Mouse (Mus musculus) midbrain, embryonic 16.5 days (tissue): ENCODE measurements around the gene Zfp457. TPM values are rescaled to one million over a fixed set of nuclear protein-coding genes. Genes with fewer than 3 reads are reported as not detected.
"Not testable (repeated sequence)": the region's sequence is repeated elsewhere in the genome, so short reads cannot be mapped to it uniquely, and the experiment has no call there.

Experiments
- ATAC-seq: fragments of 200-750 bp; cut with Nextera tagmentation; 2 replicates; pipeline ENCODE4 v1.8.0; 2017; ENCODE audit warnings: moderate TSS enrichment
- H3K27ac ChIP-seq: fragments of 300-500 bp; sonication (generic); 2 replicates; pipeline ENCODE4 v1.5.1; 2014; ENCODE audit warnings: mild to moderate bottlenecking, low read length, mixed read lengths
- H3K27me3 ChIP-seq: fragments of 300-500 bp; sonication (generic); 2 replicates; pipeline ENCODE4 v1.6.1; 2014; ENCODE audit warnings: low read depth, low read length, mixed read lengths; ENCODE audit not compliant: control insufficient read depth, insufficient read depth
- H3K36me3 ChIP-seq: fragments of 300-500 bp; sonication (generic); 2 replicates; pipeline ENCODE4 v1.6.1; 2014; ENCODE audit warnings: mild to moderate bottlenecking, low read length, moderate library complexity, mixed read lengths; ENCODE audit not compliant: control insufficient read depth, insufficient read depth
- H3K4me1 ChIP-seq: fragments of 300-500 bp; sonication (generic); 2 replicates; pipeline ENCODE4 v1.6.1; 2014; ENCODE audit warnings: mild to moderate bottlenecking, low read length, mixed read lengths; ENCODE audit not compliant: control insufficient read depth, insufficient read depth
- H3K4me2 ChIP-seq: fragments of 300-500 bp; sonication (generic); 2 replicates; pipeline ENCODE4 v1.6.1; 2014; ENCODE audit warnings: mild to moderate bottlenecking, low read length, mixed read lengths
- H3K4me3 ChIP-seq: fragments of 300-500 bp; sonication (generic); 2 replicates; pipeline ENCODE4 v1.5.1; 2014; ENCODE audit warnings: low read depth, mild to moderate bottlenecking, low read length, moderate library complexity, mixed read lengths
- H3K9ac ChIP-seq: fragments of 300-500 bp; sonication (generic); 2 replicates; pipeline ENCODE4 v1.6.1; 2014; ENCODE audit warnings: low read depth, low read length, mixed read lengths
- H3K9me3 ChIP-seq: fragments of 300-500 bp; sonication (generic); replicated peaks from 2 replicates; pipeline ENCODE4 v1.6.1; 2014; ENCODE audit warnings: mild to moderate bottlenecking, low read length, mixed read lengths; ENCODE audit not compliant: control insufficient read depth, poor library complexity, severe bottlenecking
- WGBS: fragments of 180-500 bp; shearing (Covaris S2); extraction: QIAGEN DNeasy Blood & Tissue Kit; methylation state at CpG from one replicate; pipeline ENCODE4 v1.1.7; 2014; 5-methylcytosine and 5-hydroxymethylcytosine counted together
- polyA plus RNA-seq: library from polyadenylated mRNA; unstranded; fragments of >200 nt; fragmentation: Nextera tagmentation; extraction: Ambion mirVana; gene quantifications from 2 replicates; pipeline ENCODE4 v1.2.1, GENCODE M21; 2015

Gene Zfp457
- 0.97 and 1.2 TPM in 2 replicates for polyA plus RNA-seq

DNA sequence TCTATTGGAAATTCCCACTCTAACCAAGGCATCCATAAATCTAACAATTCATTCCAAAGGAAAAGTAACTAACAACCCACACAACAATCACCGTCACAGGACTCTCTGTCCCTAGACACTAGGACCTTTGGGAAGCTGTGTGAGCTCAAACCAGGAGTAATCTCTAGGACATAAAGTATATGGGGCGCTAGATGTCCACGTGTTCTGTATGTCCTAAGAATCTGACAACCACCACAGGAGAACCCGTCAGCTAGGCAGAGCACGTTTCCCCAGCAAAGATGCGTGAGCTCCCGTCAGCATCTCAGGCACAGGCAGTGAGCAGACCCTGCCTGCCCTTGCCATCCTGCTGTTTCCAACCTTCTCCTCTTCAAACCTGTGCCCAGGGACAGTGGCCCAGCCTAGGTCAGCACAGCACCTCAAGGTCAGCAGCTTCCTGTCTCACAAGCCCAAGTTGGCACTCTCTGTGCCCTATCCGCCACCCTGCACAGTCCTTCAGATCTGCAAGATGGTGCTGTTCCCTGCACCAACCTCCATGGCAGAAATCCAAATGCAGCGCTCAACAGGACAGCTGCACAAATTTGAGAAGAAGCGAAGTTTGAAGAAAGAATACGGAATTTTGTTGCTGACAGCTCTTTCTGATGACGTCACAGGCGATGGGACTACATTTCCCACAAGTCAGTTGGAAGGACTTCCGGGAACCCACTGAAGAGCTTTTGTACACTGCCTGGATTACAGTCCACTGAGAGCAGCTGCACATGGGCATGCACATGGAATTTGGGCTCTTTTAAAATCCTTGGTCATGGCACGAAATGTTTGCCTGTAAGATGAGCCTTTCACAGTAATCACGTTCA is at the start of gene Zfp457:
Gene Zfp457 (minus strand): TSS at position 664 of the 851 bp plus-strand sequence.
- 12% methylated on average over 16 of the region's 16 CpGs for WGBS
- Histone ChIP-seq H3K4me1 (peaks cover 11% of the 10 kb centered on the region), H3K27me3 (no peaks in the 10 kb centered on the region), H3K27ac (peak within 1 kb of the TSS; percentile 74), H3K4me3 (peak within 1 kb of the TSS; percentile 77), H3K36me3 (no peaks in the 10 kb centered on the region), H3K4me2 (peak within 1 kb of the TSS; percentile 97), H3K9ac (peak within 1 kb of the TSS; percentile 82), H3K9me3 (no peaks in the 10 kb centered on the region; the same call in 1 of the 2 replicates)
- ATAC-seq, result peak; percentile 100

DNA sequence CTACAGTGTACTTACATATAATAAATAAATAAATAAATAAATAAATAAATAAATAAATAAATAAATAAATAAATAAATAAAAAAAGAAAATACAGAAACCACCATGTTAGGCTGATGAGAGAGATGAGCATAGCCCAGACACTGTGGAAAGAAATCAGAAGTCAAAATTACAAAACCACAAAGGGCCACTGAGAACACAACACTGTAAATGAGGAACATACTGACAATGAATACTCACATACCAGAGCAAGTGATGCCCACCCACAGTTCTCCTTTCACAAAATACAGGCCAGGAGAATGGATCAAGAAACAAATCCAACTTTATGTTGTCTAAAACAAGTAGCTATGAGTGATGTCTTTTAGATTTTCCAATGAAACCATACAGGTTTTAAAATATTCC is 45.6 kb upstream of the Zfp457 start:
- Histone ChIP-seq H3K27me3 (no peaks in the 10 kb centered on the region), H3K4me3 (no peak overlapping the region), H3K9me3 (no peaks in the 10 kb centered on the region), H3K4me1 (no peaks in the 10 kb centered on the region), H3K4me2 (no peak overlapping the region), H3K27ac (no peak overlapping the region), H3K36me3 (no peaks in the 10 kb centered on the region), H3K9ac (no peak overlapping the region)
- no peak for ATAC-seq

DNA sequence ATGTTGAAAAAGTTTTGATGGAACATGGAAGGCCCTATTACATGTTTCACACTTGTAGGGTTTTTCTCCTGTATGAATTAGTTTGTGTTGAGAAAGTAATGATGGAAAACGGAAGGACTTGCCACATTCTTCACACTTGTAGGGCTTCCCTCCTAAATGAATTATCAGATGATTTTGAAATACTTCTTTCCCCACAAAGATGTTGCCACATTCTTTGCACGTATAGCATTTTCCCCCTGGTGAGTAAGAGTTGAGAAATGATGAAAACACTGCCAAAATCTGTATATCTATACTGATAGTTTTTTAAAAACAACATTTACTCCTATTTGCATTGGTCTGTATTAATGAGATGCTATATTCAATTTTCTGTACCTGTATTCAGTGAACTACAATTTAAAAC is 37.1 kb upstream of the Zfp457 start:
- ATAC-seq, result no peak
- Histone ChIP-seq H3K27me3 (no peaks in the 10 kb centered on the region), H3K27ac (no peak overlapping the region), H3K4me2 (no peak overlapping the region), H3K4me1 (no peaks in the 10 kb centered on the region), H3K9me3 (no peaks in the 10 kb centered on the region), H3K4me3 (no peak overlapping the region), H3K36me3 (no peaks in the 10 kb centered on the region), H3K9ac (no peak overlapping the region)
- WGBS, result 87% methylated on average over 2 of the region's 2 CpGs

DNA sequence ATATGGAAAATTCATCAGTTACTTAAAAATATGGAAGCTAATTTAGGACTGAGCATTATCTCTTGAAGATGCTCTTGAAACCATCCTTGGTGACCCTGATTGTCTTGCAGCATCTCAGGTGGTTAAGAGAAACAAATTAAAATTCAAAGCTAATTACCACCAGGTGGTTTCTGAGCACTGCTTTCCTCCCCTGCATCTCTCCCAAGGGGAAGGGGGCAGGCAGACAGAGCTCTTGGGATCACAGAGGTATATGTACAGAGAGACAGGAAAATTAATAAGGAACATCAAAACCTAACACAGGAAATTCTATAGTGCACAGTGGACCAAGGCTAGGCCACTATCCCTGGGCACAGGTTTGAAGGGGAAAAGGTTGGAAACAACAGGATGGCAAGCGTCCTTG is 26.6 kb upstream of the Zfp457 start:
- H3K4me3 ChIP-seq, result peak overlapping the region; percentile 58
- H3K9me3 ChIP-seq, result no peaks in the 10 kb centered on the region; the same call in 1 of the 2 replicates
- peak; percentile 57 for ATAC-seq
- H3K9ac ChIP-seq, result peak overlapping the region; percentile 52
- H3K4me2 ChIP-seq, result peak overlapping the region; percentile 83
- no peaks in the 10 kb centered on the region for H3K36me3 ChIP-seq
- H3K27ac ChIP-seq, result no peak overlapping the region
- WGBS, result 81% methylated on average over 1 of the region's 1 CpGs
- H3K4me1 ChIP-seq, result peaks cover 11% of the 10 kb centered on the region
- no peaks in the 10 kb centered on the region for H3K27me3 ChIP-seq

DNA sequence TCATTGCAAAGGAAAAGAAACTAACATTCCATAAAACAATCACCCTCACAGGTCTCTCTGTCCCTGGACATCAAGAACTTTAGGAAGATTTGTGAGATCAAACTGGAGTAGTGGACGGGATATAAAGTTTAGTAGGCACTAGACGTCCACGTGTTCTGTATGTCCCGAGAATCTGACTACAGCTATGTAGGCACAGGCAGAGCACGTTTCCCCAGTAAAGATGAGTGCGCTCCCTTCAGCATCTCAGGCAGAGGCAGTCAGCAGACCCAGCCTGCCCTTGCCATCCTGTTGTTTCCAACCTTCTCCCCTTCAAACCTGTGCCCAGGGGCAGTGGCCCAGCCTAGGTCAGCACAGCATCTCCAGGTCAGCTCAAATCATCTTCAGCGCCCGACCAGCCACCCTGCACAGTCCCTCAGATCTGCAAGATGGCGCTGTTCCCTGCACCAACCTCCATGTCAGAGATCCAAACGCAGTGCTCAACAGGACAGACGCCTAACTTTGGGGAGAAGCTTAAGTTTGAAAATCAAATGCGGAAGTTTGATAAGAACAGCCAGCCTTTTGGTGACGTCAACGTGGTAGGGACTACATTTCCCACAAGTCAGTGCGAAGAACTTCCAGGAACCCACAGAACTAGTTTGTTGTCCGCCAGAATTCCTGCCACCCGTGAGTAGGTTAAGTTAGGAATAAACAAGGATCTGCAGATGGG is 25.9 kb upstream of the Zfp457 start, which contains the start of gene Zfp595:
Gene Zfp595 (minus strand): TSS at position 552 of the 706 bp plus-strand sequence.
- Histone ChIP-seq H3K4me2 (peak within 1 kb of the TSS; percentile 83), H3K9ac (peak within 1 kb of the TSS; percentile 70), H3K9me3 (no peaks in the 10 kb centered on the region; the same call in 1 of the 2 replicates), H3K4me1 (peaks cover 11% of the 10 kb centered on the region), H3K36me3 (no peaks in the 10 kb centered on the region), H3K27ac (no peak within 1 kb of the TSS), H3K4me3 (peak within 1 kb of the TSS; percentile 58), H3K27me3 (no peaks in the 10 kb centered on the region)
- WGBS, result 14% methylated on average over 17 of the region's 17 CpGs
- ATAC-seq, result peak; percentile 94

DNA sequence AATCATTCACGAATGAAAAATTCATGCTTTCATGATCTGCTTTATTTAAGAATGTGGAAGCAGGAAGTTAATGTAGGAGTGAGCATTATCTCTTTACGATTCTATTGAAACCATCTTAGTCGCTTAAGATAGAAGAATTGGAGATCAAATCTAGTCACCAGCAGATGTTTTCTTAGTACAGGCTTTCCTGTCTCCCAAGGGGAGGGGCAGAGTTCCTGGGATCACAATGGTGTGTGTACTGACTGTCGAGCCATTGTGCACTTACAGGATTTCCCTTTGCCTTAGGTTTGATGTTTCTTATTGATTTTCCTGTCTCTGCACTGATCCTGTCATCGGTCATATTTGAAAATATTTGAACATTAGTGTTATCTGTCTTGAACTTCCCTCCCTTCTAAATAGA is 433 bp upstream of the Zfp457 start:
- peak overlapping the region; percentile 97 for H3K4me2 ChIP-seq
- no peaks in the 10 kb centered on the region for H3K27me3 ChIP-seq
- H3K4me1 ChIP-seq, result peaks cover 11% of the 10 kb centered on the region
- H3K27ac ChIP-seq, result peak overlapping the region; percentile 74
- H3K4me3 ChIP-seq, result peak overlapping the region; percentile 77
- ATAC-seq, result peak; percentile 82
- WGBS, result 31% methylated on average over 5 of the region's 5 CpGs
- H3K9ac ChIP-seq, result peak overlapping the region; percentile 49
- no peaks in the 10 kb centered on the region for H3K36me3 ChIP-seq
- peaks cover 2% of the 10 kb centered on the region; the same call in 1 of the 2 replicates for H3K9me3 ChIP-seq

DNA sequence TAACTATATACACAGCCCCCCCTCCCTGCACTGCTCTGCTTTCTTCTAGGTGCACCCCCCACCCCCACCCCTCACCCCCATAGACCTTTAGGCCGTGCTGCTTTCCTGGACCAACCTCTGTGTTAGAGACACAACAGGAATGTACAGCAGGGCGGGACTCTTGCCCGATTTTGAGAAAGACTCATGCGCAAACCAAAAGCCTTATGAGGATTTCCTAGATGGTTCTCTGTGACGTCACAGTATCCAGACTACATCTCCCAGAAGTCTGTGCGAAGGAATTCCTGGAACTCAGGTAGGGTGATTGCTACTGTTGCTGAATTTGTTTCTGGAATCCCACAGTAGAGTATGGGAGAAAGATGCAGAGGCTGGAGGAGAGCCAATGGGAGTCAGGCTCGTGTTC is 28.0 kb downstream of the Zfp457 start, which contains the start of gene Zfp458:
Gene Zfp458 (minus strand): TSS at position 153 of the 400 bp plus-strand sequence.
- Histone ChIP-seq H3K4me3 (peak within 1 kb of the TSS; percentile 9; the same call in 1 of the 2 replicates), H3K27me3 (no peaks in the 10 kb centered on the region), H3K9me3 (no peaks in the 10 kb centered on the region), H3K4me2 (no peak within 1 kb of the TSS), H3K9ac (no peak within 1 kb of the TSS), H3K4me1 (no peaks in the 10 kb centered on the region), H3K36me3 (no peaks in the 10 kb centered on the region), H3K27ac (no peak within 1 kb of the TSS)
- WGBS, result 34% methylated on average over 7 of the region's 7 CpGs
- no peak; the same call in 1 of the 2 replicates for ATAC-seq

DNA sequence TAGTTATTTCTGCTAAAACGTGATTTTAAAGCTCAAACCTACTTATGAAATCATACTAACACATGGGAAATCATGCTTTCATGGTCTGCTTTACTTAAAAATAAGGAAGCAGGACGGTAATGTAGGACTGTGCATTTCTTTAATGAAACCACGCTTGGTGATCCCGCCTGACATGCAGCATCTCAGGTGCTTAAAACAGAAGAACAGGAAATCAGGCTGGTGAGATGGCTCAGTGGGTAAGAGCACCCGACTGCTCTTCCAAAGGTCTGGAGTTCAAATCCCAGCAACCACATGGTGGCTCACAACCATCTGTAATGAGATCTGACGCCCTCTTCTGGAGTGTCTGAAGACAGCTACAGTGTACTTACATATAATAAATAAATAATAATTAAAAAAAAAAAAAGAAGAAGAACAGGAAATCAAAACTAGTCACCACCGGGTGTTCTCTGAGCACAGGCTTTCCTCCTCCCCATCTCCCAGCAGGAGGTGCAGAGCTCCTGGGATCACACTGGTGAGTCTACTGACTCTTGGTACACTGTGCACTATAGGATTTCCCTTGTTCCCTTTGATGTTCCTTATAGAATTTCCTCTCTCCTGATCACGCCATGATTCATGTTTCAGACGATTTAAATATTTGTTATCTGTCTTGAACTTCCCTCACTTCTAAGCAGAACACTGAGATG is 36.8 kb downstream of the Zfp457 start:
- peak overlapping the region; percentile 69 for H3K27ac ChIP-seq
- peak overlapping the region; percentile 66 for H3K4me3 ChIP-seq
- 51% methylated on average over 8 of the region's 9 CpGs for WGBS
- peak; percentile 82 for ATAC-seq
- H3K27me3 ChIP-seq, H3K4me1 ChIP-seq, H3K36me3 ChIP-seq, H3K9me3 ChIP-seq: not testable (repeated sequence)
- H3K4me2 ChIP-seq, result peak overlapping the region; percentile 80
- peak overlapping the region; percentile 81 for H3K9ac ChIP-seq
